ENCODE assay signal across 10 mouse cellular contexts in genomic region chr14:19969011-19969521, GRCm38 (mm10). TPM values are rescaled to one million over a fixed set of nuclear protein-coding genes. Genes with fewer than 3 reads are reported as not detected.
DNase-seq lines count a peak whose midpoint lies in the region; ATAC-seq and TF ChIP-seq lines count a peak whose summit lies in the region.
"Had no signal": no experiment of that assay in that cellular context is flagged by ENCODE, and none has a peak within 500 bp of the region (broad histone marks: within the 10 kb centered on the region; RNA-seq: fewer than 3 reads in every experiment).

No protein-coding gene starts in this region.

- no peak overlapping the region for H3K4me3 ChIP-seq in hindbrain, postnatal 0 days (ENCODE audit: low read length)
- no peak overlapping the region for H3K4me3 ChIP-seq in hindbrain, embryonic 11.5 days (ENCODE audit: low read depth, low read length)

- ATAC-seq in hindbrain, postnatal 0 days: no peak
- no peak for ATAC-seq in hindbrain, embryonic 11.5 days (ENCODE audit: low FRiP score)
- peak; percentile 7 for ATAC-seq in inflammation-experienced regulatory T-cells, adult 6 months

- H3K27ac ChIP-seq in hindbrain, postnatal 0 days: no peak overlapping the region; the same call in 1 of the 2 replicates
- H3K27ac ChIP-seq in hindbrain, embryonic 11.5 days (ENCODE audit: low read depth, low read length): no peak overlapping the region
- H3K27ac ChIP-seq: liver, embryonic 14.5 days had no signal

- DNase-seq in hindbrain, postnatal 0 days (ENCODE audit: low spot score): no peak
- DNase-seq in hindbrain, embryonic 11.5 days (ENCODE audit: low spot score): no peak
- DNase-seq in thymus, postnatal 14 days: peak; percentile 48
- no peak for DNase-seq in thymus, postnatal 25 days
- DNase-seq in thymus, postnatal 4 days: peak; percentile 56
- no peak for DNase-seq in kidney, postnatal 25 days
- no peak for DNase-seq in kidney, adult 8-10 months
- DNase-seq: kidney, adult 9 months had no signal

- WGBS in hindbrain, postnatal 0 days: 45% methylated on average over 5 of the region's 5 CpGs
- WGBS in hindbrain, embryonic 11.5 days: 62% methylated on average over 5 of the region's 5 CpGs

- H3K9ac ChIP-seq in hindbrain, postnatal 0 days (replicated peaks; ENCODE audit: low read length): no peak overlapping the region
- no peak overlapping the region for H3K9ac ChIP-seq in hindbrain, embryonic 11.5 days (ENCODE audit: low read depth, low read length)
- H3K9ac ChIP-seq: liver, embryonic 14.5 days had no signal

- no peaks in the 10 kb centered on the region for H3K36me3 ChIP-seq in hindbrain, postnatal 0 days (ENCODE audit: insufficient read depth, low read length)
- no peaks in the 10 kb centered on the region for H3K36me3 ChIP-seq in hindbrain, embryonic 11.5 days (ENCODE audit: control insufficient read depth, insufficient read depth, low read length)

- TF ChIP-seq CTCF in hindbrain, postnatal 0 days (IDR thresholded peaks at IDR 0.05; ENCODE audit: low read depth): peak; percentile 26; the same call in 1 of the 2 replicates

- H3K27me3 ChIP-seq in hindbrain, postnatal 0 days (ENCODE audit: insufficient read depth, low read length): no peaks in the 10 kb centered on the region
- H3K27me3 ChIP-seq in hindbrain, embryonic 11.5 days (ENCODE audit: control insufficient read depth, insufficient read depth, low read length): no peaks in the 10 kb centered on the region

- H3K4me1 ChIP-seq in hindbrain, postnatal 0 days (ENCODE audit: insufficient read depth, low read length): peaks cover 7% of the 10 kb centered on the region; the same call in 1 of the 2 replicates
- 0 out of 2 replicates have a peak, but pooled peaks cover 3% of the 10 kb centered on the region for H3K4me1 ChIP-seq in hindbrain, embryonic 11.5 days (replicated peaks; ENCODE audit: control insufficient read depth, insufficient read depth, low read length)

- H3K9me3 ChIP-seq in hindbrain, postnatal 0 days (ENCODE audit: low read length): no peaks in the 10 kb centered on the region
- no peaks in the 10 kb centered on the region for H3K9me3 ChIP-seq in hindbrain, embryonic 11.5 days (ENCODE audit: control insufficient read depth, low read length)

- H3K4me2 ChIP-seq in hindbrain, postnatal 0 days (ENCODE audit: low read depth, low read length): no peak overlapping the region
- no peak overlapping the region for H3K4me2 ChIP-seq in hindbrain, embryonic 11.5 days (replicated peaks; ENCODE audit: low read depth, low read length)

RNA-seq across cellular contexts. Expression of gene Gng2, which starts 8.4 kb away (rescaled TPM):
- 208 and 218 TPM in 2 replicates for total RNA-seq in hindbrain, postnatal 0 days (2014; rRNA removed)
- polyA plus RNA-seq in hindbrain, postnatal 0 days (2015; fragmentation: Nextera tagmentation; extraction: Ambion mirVana): 229 and 265 TPM in 2 replicates
- polyA plus RNA-seq in hindbrain, embryonic 11.5 days (2014; fragmentation: Nextera tagmentation; extraction: Ambion mirVana): 164 and 201 TPM in 2 replicates
- 100 to 1,000 TPM in 1 of 3 experiments, 10 to 100 TPM in 2; 56.4 to 107 (median 59.1) TPM for polyA plus RNA-seq in inflammation-experienced regulatory T-cells, adult 6 months (2017; shearing (Covaris generic))

Comparison
In these comparisons a context has a peak if more than half of its experiments do, and no peak if none do; other contexts are left out.
1. DNase-seq: peak in thymus, postnatal 14 days (single experiment) and thymus, postnatal 4 days (single experiment); none in hindbrain, postnatal 0 days (single experiment), hindbrain, embryonic 11.5 days (single experiment), thymus, postnatal 25 days (single experiment), kidney, postnatal 25 days (0 of 2) and kidney, adult 8-10 months (0 of 2).